ENCODE assay signal across 8 mouse cellular contexts in the genomic region with DNA sequence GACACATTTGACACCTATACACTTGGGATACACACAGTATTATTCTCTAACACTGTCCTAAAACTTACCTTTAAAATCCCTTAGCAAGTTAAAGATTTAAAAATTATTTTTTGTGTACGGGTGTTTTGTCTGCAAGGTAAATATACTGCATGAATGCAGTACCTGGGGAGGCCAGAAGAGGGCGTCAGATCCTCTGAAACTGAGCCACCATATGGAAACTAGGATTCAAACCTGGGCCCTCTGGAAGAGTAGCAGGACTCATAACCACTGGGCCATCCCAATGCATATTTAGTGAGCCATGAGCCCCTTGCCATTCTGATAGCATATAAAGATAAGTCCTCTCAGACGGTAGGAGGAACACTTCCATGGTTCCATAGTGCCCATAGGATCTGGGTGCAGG. TPM values are rescaled to one million over a fixed set of nuclear protein-coding genes. Genes with fewer than 3 reads are reported as not detected.
DNase-seq lines count a peak whose midpoint lies in the region; ATAC-seq and TF ChIP-seq lines count a peak whose summit lies in the region.

No protein-coding gene starts in this region.

- peak; percentile 26 for DNase-seq in kidney, adult 2 months
- no peak for DNase-seq in brain, embryonic 14.5 days (ENCODE audit: low read depth)
- no peak for DNase-seq in left cerebral cortex, postnatal 36 days (ENCODE audit: low spot score in 2 of 2)

- TF ChIP-seq POLR2A in kidney, adult 2 months (IDR thresholded peaks at IDR 0.05; ENCODE audit: low read depth, low read length) = no peak
- TF ChIP-seq POLR2A in brain, embryonic 14.5 days (IDR thresholded peaks at IDR 0.05; ENCODE audit: borderline replicate concordance, extremely low read depth, insufficient read depth, insufficient read length, poor library complexity, severe bottlenecking) = no peak

- TF ChIP-seq CTCF in kidney, adult 2 months (conservative IDR thresholded peaks at IDR 0.05; ENCODE audit: insufficient read depth, insufficient read length, low read depth, low read length) = peak; percentile 43
- peak; percentile 99 for TF ChIP-seq CTCF in E14TG2a.4 (conservative IDR thresholded peaks at IDR 0.05; ENCODE audit: low read length)
- TF ChIP-seq CTCF in brain, embryonic 14.5 days (IDR thresholded peaks at IDR 0.05; ENCODE audit: borderline replicate concordance, extremely low read depth, insufficient read depth, insufficient read length) = peak; percentile 53; the same call in 1 of the 2 replicates

- no peak overlapping the region for H3K4me2 ChIP-seq in kidney, embryonic 14.5 days (replicated peaks; ENCODE audit: low read depth, low read length)

- 49% methylated on average over 3 of the region's 3 CpGs for WGBS in kidney, adult 2 months
- WGBS in kidney, embryonic 14.5 days = 57% methylated on average over 3 of the region's 3 CpGs

- no peaks in the 10 kb centered on the region for H3K36me3 ChIP-seq in kidney, adult 2 months (ENCODE audit: control insufficient read depth, insufficient read depth, low read length)
- no peaks in the 10 kb centered on the region for H3K36me3 ChIP-seq in kidney, embryonic 14.5 days (ENCODE audit: control insufficient read depth, insufficient read depth, low read length)
- H3K36me3 ChIP-seq in E14TG2a.4 (ENCODE audit: insufficient read depth, low read length) = no peaks in the 10 kb centered on the region

- peak overlapping the region; percentile 59 for H3K27ac ChIP-seq in kidney, adult 2 months (ENCODE audit: insufficient read depth, low read depth, low read length)
- no peak overlapping the region for H3K27ac ChIP-seq in kidney, embryonic 14.5 days (ENCODE audit: low read depth, low read length)

- H3K9ac ChIP-seq in kidney, embryonic 14.5 days (ENCODE audit: low read depth, low read length) = no peak overlapping the region

- ATAC-seq in kidney, embryonic 14.5 days (ENCODE audit: low FRiP score, low TSS enrichment) = no peak
- peak; percentile 41 for ATAC-seq in inflammation-experienced regulatory T-cells, adult 6 months
- ATAC-seq in megakaryocyte-erythroid progenitor cell, adult 5-6 weeks (replicated peaks; ENCODE audit: low FRiP score, low TSS enrichment, poor library complexity, severe bottlenecking) = peak; percentile 69; the same call in 1 of the 2 replicates
- no peak for ATAC-seq in cerebellum, adult (ENCODE audit: insufficient number of reproducible peaks, low FRiP score, low TSS enrichment)

- no peak overlapping the region for H3K4me3 ChIP-seq in kidney, adult 2 months (ENCODE audit: insufficient read depth, low read depth, low read length)
- no peak overlapping the region for H3K4me3 ChIP-seq in kidney, embryonic 14.5 days (ENCODE audit: low read length)
- no peak overlapping the region for H3K4me3 ChIP-seq in E14TG2a.4 (replicated peaks; ENCODE audit: low read length)

- no peaks in the 10 kb centered on the region for H3K27me3 ChIP-seq in kidney, adult 2 months (replicated peaks; ENCODE audit: control insufficient read depth, insufficient read depth, low read length)
- no peaks in the 10 kb centered on the region for H3K27me3 ChIP-seq in kidney, embryonic 14.5 days (ENCODE audit: control insufficient read depth, insufficient read depth, low read length)
- H3K27me3 ChIP-seq in E14TG2a.4 (ENCODE audit: insufficient read depth, low read length) = peaks cover 10% of the 10 kb centered on the region

- no peaks in the 10 kb centered on the region for H3K9me3 ChIP-seq in kidney, embryonic 14.5 days (ENCODE audit: control insufficient read depth, low read length)
- H3K9me3 ChIP-seq in E14TG2a.4 (ENCODE audit: low read length) = no peaks in the 10 kb centered on the region

- H3K4me1 ChIP-seq in kidney, adult 2 months (ENCODE audit: control insufficient read depth, insufficient read depth, low read length) = peaks cover 5% of the 10 kb centered on the region; the same call in 1 of the 2 replicates
- no peaks in the 10 kb centered on the region for H3K4me1 ChIP-seq in kidney, embryonic 14.5 days (ENCODE audit: control insufficient read depth, insufficient read depth, low read length)
- peaks cover 76% of the 10 kb centered on the region for H3K4me1 ChIP-seq in E14TG2a.4 (replicated peaks; ENCODE audit: low read depth, low read length)

- intact Hi-C loops in left cerebral cortex, postnatal 36 days (cut with DNase I) = loop anchor here (5.0 kb wide), 1 partner anchor 34 kb away; a partner anchor contains a TSS

RNA-seq across cellular contexts. Expression of a gene that starts 33.8 kb away (rescaled TPM):
- polyA plus RNA-seq in kidney, adult 2 months (2012; rRNA removed) = 1.7 and 2.2 TPM in 2 replicates
- 4.8 and 6.6 TPM in 2 replicates for polyA plus RNA-seq in kidney, embryonic 14.5 days (2014; fragmentation: Nextera tagmentation; extraction: Ambion mirVana)
- polyA plus RNA-seq in brain, embryonic 14.5 days (2012; rRNA removed) = 8.2 and 8.7 TPM in 2 replicates
- polyA plus RNA-seq in inflammation-experienced regulatory T-cells, adult 6 months (2017; shearing (Covaris generic)) = 1 to 10 TPM; 1.4 to 4.8 (median 3.6) TPM
- total RNA-seq in megakaryocyte-erythroid progenitor cell, adult 5-6 weeks (2014; fragmentation: Nextera tagmentation) = 0.26 TPM in 1 of 2 replicates, not detected in the other
- 0.11 TPM in 1 of 2 replicates, not detected in the other for total RNA-seq in megakaryocyte-erythroid progenitor cell, adult 5-6 weeks (2017)
- total RNA-seq in left cerebral cortex, postnatal 36 days (2021) = 10 to 100 TPM; 19.8 to 22.9 TPM

RNA-seq across cellular contexts. Expression of a gene that starts 44.2 kb away (rescaled TPM):
- 1.6 and 1.9 TPM in 2 replicates for polyA plus RNA-seq in kidney, adult 2 months (2012; rRNA removed)
- polyA plus RNA-seq in kidney, embryonic 14.5 days (2014; fragmentation: Nextera tagmentation; extraction: Ambion mirVana) = 2.1 and 2.4 TPM in 2 replicates
- 4.1 and 4.3 TPM in 2 replicates for polyA plus RNA-seq in brain, embryonic 14.5 days (2012; rRNA removed)
- 1 to 10 TPM; 2.1 to 3.5 (median 3.1) TPM for polyA plus RNA-seq in inflammation-experienced regulatory T-cells, adult 6 months (2017; shearing (Covaris generic))
- 8.8 and 11.1 TPM in 2 replicates for total RNA-seq in megakaryocyte-erythroid progenitor cell, adult 5-6 weeks (2014; fragmentation: Nextera tagmentation)
- total RNA-seq in megakaryocyte-erythroid progenitor cell, adult 5-6 weeks (2017) = 11.4 and 12.2 TPM in 2 replicates
- total RNA-seq in left cerebral cortex, postnatal 36 days (2021) = 1 to 10 TPM; 8.4 to 9.8 TPM

Comparison
In these comparisons a context has a peak if more than half of its experiments do, and no peak if none do; other contexts are left out.
1. CTCF ChIP-seq: peak in every context shown above with its lines; median percentile 99 in E14TG2a.4; 53 in brain, embryonic 14.5 days; 43 in kidney, adult 2 months.
2. ATAC-seq: peak in inflammation-experienced regulatory T-cells, adult 6 months (single experiment) and megakaryocyte-erythroid progenitor cell, adult 5-6 weeks (single experiment); none in kidney, embryonic 14.5 days (single experiment) and cerebellum, adult (single experiment).